Mouse (Mus musculus) spleen, adult 12 weeks (tissue): ENCODE measurements around the gene Gnaq.
"Not testable (repeated sequence)": the region's sequence is repeated elsewhere in the genome, so short reads cannot be mapped to it uniquely, and the experiment has no call there.

Source experiments
- DNase-seq: peaks from one replicate; pipeline ENCODE4 v3.0.0; 2022; ENCODE audit warnings: low spot score

Gnaq gene

DNA sequence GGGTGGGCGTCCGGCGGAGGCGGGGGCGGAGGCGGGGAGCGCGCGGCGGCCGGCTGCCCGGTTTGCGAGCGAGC, at the start of gene Gnaq:
Gene Gnaq, plus strand, starts transcription at position 41 of the 74 bp plus-strand sequence.
- DNase-seq: no peak

DNA sequence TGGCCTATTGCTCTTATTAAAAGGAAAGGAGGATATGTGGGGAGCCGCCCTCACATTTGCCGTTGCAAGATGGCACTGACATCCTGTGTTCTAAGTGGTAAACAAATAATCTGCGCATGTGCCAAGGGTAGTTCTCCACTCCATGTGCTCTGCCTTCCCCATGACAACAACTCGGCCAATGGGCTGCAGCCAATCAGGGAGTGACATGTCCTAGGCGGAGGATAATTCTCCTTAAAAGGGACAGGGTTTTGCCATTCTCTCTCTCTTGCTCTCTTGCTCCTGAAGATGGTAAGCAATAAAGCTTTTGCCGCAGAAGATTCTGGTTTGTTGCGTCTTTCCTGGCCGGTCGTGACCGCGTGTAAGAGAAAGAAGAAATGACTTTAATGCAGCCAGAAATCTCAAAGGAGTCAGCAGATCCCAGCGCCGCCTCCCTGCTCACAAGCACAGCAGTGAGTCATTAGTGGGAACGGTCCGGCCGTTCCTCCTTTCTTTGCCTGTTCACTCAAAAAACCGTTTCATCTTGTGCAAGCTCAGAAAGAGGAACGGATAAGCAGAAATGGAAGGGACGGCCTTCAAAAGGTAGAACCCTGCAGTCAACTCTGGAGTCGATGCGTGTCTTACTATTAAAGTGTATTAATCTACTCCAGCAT, 48.5 kb upstream of the Gnaq start:
- not testable (repeated sequence) for DNase-seq

DNA sequence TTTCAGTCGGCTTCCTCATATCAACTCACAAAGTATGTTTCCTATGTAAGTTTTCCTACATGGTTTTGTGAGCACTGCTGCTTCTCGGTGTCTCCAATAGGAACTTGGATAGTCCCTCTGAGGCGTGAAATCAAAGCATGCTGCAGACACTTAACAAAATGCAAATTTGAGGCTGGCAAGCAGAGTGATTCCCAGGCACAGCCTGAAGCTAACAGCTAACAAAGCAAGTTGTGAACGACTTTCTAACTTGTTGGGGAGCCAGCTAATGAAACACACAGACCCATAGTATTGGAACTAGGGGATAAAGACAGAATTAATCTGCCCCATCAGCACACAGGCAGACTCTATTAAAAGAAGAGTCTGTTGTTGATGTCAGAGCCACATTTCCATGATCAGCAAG, 47.4 kb upstream of the Gnaq start:
- DNase-seq: no peak

DNA sequence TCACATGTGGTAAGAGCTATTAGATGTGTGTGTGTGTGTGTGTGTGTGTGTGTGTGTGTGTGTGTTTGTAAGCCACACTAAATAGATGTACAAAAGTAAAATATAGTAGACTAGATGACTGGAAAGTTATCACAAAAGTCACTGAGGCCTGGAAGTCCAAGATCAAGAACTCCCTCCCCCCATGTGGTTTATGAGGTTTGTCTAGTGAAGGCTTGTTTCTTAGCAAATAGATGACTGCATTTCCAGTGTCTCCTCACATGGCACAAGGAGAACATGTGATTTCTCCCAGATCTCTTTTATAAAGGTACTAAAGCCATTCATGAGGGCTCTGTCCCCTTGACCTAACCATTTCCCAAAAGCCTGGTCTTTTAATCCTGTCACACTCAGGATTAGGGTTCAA, 46.5 kb upstream of the Gnaq start:
- no peak for DNase-seq

DNA sequence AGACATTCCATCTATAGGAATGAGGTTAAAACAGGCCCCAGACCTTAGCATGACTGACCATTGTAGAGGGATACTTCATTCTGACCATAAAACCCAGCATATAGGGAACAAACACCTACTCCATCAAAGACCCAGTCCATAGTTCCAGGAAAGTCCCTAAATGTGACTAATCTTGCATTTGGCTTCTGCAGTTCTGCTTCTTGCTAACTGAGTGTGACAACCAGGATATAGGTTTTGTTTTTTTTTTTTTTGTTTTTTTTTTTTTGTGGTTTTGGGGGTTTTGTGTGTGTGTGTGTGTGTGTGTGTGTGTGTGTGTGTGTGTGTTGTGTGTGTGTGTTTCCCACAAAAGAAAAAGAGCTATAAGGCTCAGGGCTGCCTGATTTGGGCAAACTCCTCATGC, 46.0 kb upstream of the Gnaq start:
- DNase-seq: no peak

DNA sequence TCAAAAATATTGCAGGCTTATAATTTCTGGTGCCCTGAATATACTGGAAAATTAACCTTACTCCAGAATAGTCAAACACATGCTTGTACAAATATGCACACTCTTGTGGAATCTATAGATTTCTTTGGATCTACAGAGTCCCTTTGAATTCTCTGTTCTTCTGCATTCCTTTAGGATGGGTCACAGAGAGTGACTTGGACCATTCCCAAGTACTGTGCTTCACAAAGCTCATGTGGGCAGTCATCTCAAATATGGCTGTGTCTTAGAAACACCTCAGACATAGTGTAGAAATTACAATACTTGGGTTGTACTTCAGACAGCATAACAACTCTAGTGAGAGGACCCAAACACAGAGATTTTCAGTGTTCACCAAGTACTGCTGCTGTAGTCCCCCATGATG, 45.2 kb upstream of the Gnaq start:
- no peak for DNase-seq

DNA sequence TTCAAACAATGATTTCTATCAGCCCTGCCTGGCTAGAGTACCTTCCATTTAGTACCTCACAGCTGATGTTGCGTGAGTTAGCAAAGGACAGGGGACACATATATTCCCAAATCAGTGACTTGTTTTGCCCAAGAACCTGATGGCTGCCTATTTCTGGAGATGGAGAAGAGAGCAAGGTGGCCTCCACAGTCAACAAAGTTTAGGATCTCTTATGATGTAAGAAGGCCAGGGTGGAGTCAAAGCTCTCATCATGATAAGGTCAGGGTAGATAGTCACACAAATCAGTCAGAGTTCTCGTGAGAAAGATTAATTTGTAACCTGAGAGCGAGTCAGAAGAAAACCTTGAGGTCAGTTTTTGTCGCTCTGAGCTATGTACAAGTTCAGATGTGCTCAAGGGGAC, 39.0 kb upstream of the Gnaq start:
- DNase-seq: no peak

DNA sequence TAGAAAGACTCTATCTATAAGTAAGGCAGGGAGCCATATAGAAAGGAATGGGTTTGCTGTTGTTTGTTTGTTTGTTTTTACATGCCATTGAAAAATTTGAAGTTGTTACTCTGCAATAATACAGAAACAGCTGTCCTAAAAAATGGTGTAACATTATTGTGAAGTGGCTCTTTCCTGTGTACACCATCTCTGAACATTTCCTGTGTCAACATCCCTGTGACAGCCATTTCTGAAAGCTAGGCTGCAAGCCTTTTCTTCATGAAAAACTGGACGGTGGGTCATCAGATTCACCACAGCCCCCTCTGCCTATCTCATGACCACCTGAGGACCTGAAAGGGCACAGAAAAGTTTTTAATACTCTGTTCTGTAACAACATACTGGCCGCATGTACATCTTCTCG, 22.7 kb upstream of the Gnaq start:
- no peak for DNase-seq

DNA sequence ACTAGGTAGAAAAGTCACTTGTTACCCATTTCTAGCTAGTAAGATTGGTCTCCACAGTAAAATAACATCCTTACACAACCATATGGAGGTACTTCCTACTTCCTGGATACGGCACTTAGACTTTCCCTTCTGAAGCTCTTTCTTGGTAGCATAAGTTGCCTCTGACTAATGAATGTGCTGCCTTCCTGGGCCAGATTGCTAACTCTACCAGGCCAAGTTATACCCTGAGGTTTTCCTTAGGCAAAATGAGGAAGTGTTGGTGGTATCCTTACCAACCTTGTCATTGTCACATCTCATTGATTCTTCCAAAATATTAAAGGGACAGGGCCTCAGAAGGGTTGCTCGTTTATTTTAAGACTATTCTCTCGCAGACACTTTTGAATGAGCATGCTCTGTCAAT, 22.0 kb upstream of the Gnaq start:
- no peak for DNase-seq

DNA sequence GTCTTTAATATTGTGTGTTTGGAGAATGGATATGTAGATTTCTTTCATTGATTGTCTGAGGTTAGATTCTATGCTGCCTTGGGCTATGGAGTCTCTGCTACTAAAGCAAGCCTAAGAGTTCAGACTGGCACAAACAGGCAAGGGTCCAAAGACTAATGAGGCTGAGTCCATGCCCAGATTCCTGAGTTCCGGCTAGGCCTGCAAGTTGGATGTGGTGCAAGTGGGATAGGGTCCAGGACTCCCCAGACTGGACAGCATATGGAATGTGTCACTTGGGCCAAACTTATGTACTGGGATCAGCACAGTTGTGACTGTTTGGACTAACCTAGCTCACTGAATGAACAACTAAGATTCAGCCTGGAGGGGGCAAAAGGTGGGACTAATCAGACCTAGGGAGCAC, 19.3 kb upstream of the Gnaq start:
- DNase-seq: no peak

DNA sequence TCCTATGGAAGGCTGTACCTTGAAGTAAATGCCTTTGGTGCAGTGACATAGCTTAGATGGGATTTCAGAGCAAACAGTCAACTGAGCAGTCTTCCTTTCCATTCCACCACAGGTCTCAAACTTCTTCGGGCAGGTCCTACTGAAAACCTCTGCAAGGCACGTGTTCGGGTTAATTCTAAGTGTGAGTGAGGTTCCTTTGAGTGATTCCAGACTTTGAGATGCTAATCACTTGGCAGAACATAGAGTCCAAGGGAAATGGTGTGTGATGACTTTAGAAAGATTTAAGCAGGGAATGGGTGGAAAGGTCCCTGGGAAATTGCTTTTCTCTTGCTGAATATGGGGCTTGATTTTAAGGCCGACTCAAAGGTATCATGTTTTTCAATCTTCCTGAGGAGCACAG, 14.2 kb upstream of the Gnaq start:
- DNase-seq: no peak

DNA sequence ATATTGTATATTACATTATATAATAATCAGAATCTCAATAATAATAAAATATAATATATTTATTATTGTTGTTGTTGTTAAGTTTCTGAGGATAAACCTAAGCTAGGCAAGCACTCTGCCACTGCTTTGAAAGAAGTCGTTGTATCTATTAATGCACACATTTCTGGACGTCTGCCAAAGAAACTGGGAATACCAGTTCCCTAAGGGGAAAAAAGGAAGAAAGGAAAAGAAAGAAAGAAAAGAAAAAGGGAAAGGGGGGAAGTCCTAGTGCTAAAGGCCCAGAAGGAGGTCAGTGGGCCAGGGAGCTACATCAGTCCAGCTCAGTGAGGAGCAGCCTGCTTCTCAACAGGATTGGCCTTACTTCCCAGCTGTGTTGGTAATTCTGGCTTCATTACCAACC, 11.3 kb upstream of the Gnaq start:
- no peak for DNase-seq

DNA sequence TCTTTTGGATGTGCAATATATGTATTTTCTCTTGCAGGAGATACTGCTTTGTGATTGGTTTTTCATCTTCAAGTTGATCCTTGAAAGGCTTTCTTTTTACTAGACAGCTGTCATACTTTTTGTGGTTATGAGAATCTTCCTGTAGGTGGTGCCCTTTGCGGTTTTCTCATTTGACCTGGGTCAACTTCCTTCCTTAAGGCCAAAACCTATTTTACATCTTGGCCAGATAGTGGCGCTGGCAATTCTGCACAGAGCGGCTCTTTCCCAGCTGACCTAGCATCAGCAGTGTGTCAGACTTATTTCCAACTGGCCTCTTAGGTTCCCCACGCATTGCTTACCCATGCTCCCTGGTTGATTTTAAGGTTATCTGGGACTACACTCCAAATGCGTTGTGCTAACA, 3.9 kb upstream of the Gnaq start:
- no peak for DNase-seq

DNA sequence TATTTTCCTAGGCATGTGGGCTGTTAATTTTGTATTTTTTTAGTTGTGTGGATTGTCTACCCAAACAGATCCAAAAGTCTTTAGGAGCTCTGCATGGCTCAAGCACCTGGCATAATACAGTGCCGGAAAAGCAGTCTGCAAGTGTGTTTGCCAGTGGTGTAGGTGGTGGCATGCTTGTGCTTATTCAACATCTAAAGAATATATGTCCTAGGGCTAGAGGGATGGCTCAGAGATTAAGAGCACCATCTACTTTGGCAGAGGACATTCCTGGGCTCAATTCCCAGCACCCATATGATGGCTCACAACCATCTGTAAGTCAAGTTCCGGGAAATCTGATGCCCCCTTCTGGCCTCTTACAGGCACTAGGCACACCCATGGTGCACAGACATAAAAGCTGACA, 3.5 kb upstream of the Gnaq start:
- DNase-seq: no peak

DNA sequence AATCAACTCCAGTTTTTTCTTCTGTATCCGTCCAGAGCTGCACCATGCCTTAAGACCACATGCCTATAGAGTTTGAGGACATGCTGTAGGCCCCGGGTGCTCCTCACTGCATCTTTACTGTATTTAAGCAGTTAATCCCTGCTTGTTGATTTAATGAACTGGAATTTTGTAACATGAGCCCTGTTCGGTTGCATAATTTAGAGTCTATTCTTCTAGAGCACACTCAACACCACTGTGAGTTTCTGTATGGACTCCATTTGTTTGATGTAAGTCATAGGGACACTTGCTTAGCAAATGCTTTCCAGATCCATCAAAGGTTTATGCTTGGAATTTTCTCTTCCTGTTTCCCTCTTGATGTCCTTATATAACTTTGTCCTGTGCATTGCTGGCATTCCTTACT, 2.2 kb upstream of the Gnaq start:
- no peak for DNase-seq

DNA sequence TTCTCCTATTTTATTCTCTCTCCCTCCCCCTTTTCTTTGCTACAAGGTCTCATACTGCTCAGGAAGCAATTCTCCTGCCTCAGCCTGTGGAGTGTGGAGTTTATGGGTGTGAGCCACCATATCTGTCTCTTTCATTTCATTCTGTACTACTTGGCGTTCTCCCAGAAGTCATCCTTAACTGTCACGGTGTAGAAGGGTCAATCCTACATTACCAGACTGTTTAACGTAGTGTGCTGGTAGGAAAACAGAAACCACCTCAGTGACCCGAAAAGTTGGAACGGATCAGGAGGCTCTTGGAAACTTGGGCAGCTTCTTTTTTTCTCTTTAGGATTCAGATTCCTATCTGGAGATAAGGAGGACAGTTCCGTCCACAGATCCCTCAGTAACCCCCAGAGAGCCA, 800 bp upstream of the Gnaq start:
- DNase-seq: no peak

DNA sequence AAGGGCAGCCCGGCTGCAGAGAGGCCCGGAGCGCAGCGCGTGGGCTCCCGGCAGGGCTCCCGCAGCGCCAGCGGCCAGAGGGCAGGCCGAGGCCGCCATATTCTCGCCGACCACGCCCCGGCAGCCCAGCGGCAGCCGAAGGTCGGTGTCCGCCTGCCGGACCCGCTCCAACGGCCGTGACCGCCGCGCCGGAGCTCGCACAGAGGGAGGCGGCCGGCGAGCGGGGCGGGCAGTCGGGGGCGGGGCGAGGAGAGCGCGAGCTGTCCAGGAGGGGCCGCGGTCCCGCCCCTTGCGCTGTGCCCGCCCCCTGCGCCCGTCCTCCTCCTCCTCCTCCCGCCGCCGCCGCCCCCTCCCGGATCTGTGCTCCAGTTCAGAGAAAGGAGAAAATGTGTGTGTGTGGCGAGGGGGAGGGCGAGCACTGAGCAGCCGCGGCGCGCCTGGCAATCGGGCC, 266 bp upstream of the Gnaq start:
- peak; percentile 52 for DNase-seq

DNA sequence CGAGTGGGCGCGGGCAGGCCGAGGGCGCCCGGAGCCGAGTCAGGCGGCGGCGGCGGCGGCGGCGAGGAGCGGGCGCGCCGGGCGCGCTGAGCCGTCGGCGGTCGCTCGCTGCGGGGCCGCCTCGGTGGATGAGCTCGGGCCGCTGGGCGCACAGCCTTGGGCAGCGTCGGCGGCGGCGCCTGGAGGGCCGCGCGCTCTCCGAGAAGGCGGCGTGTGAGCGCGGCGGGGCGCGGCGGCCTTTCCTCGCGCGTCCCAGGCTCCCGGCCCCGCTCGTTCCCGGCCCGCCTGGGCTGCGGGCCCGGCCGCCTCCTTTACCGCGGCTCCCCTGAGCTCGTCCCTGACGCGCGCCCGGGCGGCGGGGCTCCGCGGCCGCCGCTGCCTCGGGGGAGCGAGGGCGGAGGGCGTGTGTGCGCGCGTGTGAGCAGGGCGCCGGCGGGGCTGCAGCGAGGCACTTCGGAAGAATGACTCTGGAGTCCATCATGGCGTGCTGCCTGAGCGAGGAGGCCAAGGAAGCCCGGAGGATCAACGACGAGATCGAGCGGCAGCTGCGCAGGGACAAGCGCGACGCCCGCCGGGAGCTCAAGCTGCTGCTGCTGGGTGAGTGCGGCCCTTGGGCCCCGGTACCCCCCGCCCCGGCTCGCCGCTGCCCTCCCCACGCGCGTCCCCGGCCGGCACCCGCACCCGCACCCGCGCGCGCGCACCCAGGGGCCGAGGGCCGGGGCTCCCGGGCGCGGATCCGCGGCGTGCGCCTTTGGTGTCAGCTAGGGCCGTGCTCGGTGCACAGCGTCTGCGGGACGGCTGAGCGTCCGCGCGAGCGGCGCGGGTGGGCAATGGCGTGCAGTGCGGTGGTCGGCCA, 462 bp downstream of the Gnaq start:
- peak; percentile 14 for DNase-seq

DNA sequence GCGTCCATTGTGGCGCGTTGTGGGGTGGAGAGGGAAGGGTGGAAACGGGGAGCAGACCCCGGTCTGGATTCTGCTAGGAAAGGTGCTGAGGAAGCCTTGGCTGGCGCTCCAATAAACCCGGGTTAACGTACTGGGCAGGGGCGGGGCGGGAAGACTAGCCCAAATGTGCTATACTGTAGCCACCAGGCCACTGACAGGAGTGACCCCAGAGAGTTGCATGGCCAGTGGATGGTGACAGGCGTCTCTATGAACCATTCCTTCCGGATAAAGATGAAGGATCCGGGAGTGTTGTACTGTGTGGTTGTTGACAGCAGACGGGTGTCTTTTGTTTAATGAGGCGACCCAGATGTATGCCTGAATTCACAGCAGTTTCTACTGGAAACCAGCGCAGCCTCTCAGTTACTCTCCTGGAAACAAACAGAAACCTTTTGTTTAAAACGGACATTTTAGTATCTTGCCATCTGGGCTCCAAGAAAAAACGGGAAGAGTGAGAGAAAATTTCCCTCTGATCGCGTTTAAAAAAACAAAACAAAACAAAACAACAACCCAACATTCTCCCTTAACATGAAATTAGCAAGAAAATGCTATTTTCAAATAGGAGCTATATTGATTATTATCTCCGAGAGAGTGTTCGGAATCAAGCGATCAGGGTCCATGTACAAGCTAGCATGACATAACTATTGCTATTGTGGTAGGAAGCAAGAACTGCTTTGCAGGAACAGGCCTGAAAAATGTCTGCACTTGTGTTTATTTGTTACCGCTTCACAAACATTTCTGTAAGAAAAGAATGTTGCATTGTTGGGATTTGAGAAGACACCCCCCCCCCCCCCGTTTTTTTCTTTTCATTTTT, 1.3 kb downstream of the Gnaq start:
- no peak for DNase-seq

DNA sequence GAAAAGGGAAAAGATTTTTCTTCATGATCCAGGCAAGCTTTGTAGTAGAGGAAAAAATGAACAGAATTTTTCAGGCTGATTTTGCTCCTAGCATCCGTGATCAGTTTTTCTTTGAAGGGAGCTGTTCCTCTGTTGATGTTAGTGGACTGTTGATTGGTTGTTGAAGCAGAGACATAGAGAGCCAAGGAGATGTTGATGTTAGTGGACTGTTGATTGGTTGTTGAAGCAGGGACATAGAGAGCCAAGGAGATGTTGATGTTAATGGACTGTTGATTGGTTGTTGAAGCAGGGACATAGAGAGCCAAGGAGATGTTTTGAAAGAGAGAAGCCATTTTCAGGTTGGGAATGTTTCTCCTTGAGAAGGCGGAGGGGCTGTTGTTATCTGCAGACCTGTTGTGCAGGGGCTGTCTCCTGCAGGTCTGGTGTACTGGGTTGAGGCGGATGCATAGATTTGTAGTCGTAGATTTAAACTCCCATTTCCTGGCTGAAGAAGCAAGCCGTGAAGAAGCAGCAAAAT, 5.5 kb downstream of the Gnaq start:
- DNase-seq: no peak

DNA sequence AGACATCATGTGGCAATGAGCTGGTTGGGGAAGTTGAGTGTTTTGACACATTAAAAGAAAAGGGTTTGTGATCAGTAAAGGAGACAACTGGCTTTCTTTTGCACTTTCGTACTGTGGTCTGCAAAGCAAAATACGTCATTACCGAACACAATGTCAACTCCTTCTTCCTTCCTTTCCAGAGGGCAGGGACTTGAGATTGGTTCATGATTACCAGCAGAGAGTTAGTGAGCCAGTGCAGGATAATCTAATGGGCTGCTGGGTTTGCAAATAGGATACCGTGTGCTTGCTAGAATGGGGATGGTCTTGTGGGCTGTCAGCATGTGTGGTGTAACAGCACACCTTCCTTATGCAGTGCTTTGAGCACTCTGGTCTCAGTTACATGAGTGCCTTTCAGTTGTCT, 8.1 kb downstream of the Gnaq start:
- no peak for DNase-seq

DNA sequence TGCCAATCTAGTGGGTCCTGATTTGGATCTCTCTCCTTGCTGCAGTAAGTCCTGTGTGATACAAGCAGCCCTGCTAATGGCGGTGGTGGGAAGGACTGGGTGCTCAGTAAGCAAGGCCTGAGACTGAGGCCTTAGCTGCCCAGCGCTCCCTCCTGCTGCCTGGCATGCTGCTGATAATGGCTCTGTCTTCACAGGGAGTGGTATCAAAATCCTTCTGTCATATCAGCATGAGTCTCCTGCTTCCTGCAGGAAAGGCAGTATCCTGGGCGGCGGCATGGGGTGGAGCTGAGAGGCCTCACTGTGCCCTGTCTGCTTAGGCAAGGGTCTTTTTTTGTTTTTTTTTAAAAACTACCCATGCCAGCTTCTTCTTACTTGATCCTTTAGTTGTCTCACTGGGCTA, 9.2 kb downstream of the Gnaq start:
- DNase-seq: no peak

DNA sequence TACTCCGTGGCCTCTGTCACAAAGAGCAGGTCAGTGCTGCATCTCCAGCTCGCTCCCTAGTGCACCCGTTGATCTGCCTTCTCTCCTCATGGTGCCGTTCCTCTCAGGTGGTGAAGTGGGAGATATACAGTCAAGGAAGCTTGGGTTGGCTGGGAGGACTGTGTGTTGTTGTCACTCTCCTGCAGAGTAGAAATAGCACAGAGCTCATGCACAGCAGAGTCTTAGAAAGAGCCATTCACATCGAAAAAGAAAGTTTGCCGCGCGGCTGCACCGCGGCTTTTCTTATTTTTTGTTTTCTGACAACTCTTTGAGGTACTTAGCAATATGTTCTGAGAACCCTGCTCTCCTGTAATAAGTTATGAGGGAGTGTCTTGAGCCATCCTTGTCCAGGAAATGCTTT, 10.4 kb downstream of the Gnaq start:
- no peak for DNase-seq
